8 mouse cellular contexts compared by ENCODE assay signal in the genomic region with DNA sequence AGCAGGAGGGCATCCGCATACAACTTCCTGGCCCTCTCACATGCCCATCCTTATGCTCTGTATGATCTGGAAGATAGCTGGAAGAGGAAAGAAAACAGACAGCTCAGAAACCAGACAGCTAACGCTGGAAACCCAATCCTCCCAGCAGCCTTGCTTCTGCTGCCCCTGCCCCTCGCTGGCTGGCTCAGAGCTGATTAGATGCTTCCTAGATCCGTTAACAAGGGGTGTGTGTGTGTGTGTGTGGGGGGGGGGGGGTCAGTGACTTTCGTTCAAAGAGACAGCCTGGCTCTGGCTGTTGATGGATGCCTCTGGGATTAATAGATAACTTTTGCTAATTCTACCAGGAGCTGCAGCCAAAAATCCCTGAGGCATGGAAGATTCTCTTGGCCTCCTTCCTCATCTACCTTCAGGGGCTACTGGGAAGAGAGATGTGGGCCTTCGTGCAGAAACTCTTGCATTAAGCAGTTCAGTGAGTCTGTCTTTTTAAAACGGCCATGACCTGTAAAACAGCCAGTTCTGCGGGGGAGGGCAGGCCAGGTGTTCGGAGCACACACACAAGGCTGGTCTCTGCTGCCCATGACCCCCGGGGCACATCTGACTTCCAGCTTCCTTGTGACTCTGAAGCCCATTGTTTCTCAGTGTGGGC. TPM values are rescaled to one million over a fixed set of nuclear protein-coding genes. Genes with fewer than 3 reads are reported as not detected.
A peak's percentile ranks its signal among the peaks of the same experiment; 100 is the strongest.
DNase-seq lines count a peak whose midpoint lies in the region; ATAC-seq and TF ChIP-seq lines count a peak whose summit lies in the region.

No protein-coding gene starts in this region.

- H3K9ac ChIP-seq in lung, postnatal 0 days (replicated peaks; ENCODE audit: low read depth): no peak overlapping the region
- peak overlapping the region; percentile 31; the same call in 1 of the 2 replicates for H3K9ac ChIP-seq in forebrain, embryonic 11.5 days (ENCODE audit: low read length)
- H3K9ac ChIP-seq in midbrain, embryonic 15.5 days: no peak overlapping the region

- no peaks in the 10 kb centered on the region for H3K27me3 ChIP-seq in lung, postnatal 0 days (replicated peaks; ENCODE audit: insufficient read depth, low read length)
- H3K27me3 ChIP-seq in forebrain, embryonic 11.5 days (ENCODE audit: control insufficient read depth, insufficient read depth, low read length): no peaks in the 10 kb centered on the region
- H3K27me3 ChIP-seq in midbrain, embryonic 15.5 days (replicated peaks): no peaks in the 10 kb centered on the region

- no peak overlapping the region for H3K4me3 ChIP-seq in lung, postnatal 0 days (ENCODE audit: low read depth, low read length)
- no peak overlapping the region for H3K4me3 ChIP-seq in forebrain, embryonic 11.5 days (ENCODE audit: low read depth, low read length)
- peak overlapping the region; percentile 13 for H3K4me3 ChIP-seq in midbrain, embryonic 15.5 days

- peak; percentile 10; the same call in 1 of the 2 replicates for ATAC-seq in lung, postnatal 0 days
- peak; percentile 36; the same call in 1 of the 2 replicates for ATAC-seq in forebrain, embryonic 11.5 days (replicated peaks; ENCODE audit: low FRiP score)
- ATAC-seq in midbrain, embryonic 15.5 days (replicated peaks): peak; percentile 49

- 28% methylated on average over 10 of the region's 10 CpGs for WGBS in lung, postnatal 0 days
- WGBS in forebrain, embryonic 11.5 days: 21% methylated on average over 10 of the region's 10 CpGs
- WGBS in midbrain, embryonic 15.5 days: 21% methylated on average over 10 of the region's 10 CpGs

- TF ChIP-seq CTCF in lung, postnatal 0 days (IDR thresholded peaks at IDR 0.05): no peak

- DNase-seq in lung, postnatal 0 days (ENCODE audit: low spot score): no peak
- no peak for DNase-seq in lung, postnatal 36 days
- no peak for DNase-seq in forebrain, embryonic 11.5 days (ENCODE audit: low spot score)
- DNase-seq in kidney, postnatal 14 days: peak; percentile 79
- DNase-seq in adrenal gland, adult 18-20 months (ENCODE audit: low spot score in 2 of 2): no peak
- no peak for DNase-seq in left cerebral cortex, adult 8-10 months (ENCODE audit: low spot score in 2 of 2)
- no peak for DNase-seq in lung, adult 18-20 months

- no peak overlapping the region for H3K27ac ChIP-seq in lung, postnatal 0 days (ENCODE audit: low read length)
- H3K27ac ChIP-seq in forebrain, embryonic 11.5 days (ENCODE audit: low read depth, low read length): peak overlapping the region; percentile 2; the same call in 1 of the 2 replicates
- H3K27ac ChIP-seq in midbrain, embryonic 15.5 days: peak overlapping the region; percentile 71

- H3K9me3 ChIP-seq in lung, postnatal 0 days (ENCODE audit: low read length): no peaks in the 10 kb centered on the region
- no peaks in the 10 kb centered on the region for H3K9me3 ChIP-seq in forebrain, embryonic 11.5 days (ENCODE audit: control insufficient read depth, low read length)
- no peaks in the 10 kb centered on the region for H3K9me3 ChIP-seq in midbrain, embryonic 15.5 days

- H3K36me3 ChIP-seq in lung, postnatal 0 days (ENCODE audit: insufficient read depth, low read length): no peaks in the 10 kb centered on the region
- no peaks in the 10 kb centered on the region for H3K36me3 ChIP-seq in forebrain, embryonic 11.5 days (ENCODE audit: control insufficient read depth, insufficient read depth, low read length)
- no peaks in the 10 kb centered on the region for H3K36me3 ChIP-seq in midbrain, embryonic 15.5 days (replicated peaks)

- no peaks in the 10 kb centered on the region for H3K4me1 ChIP-seq in lung, postnatal 0 days (ENCODE audit: insufficient read depth, low read depth, low read length)
- H3K4me1 ChIP-seq in forebrain, embryonic 11.5 days (replicated peaks; ENCODE audit: control insufficient read depth, insufficient read depth, low read length): peaks cover 3% of the 10 kb centered on the region; the same call in 1 of the 2 replicates
- H3K4me1 ChIP-seq in midbrain, embryonic 15.5 days: peaks cover 21% of the 10 kb centered on the region

- H3K4me2 ChIP-seq in lung, postnatal 0 days (replicated peaks; ENCODE audit: low read depth, low read length): peak overlapping the region; percentile 34
- H3K4me2 ChIP-seq in forebrain, embryonic 11.5 days (ENCODE audit: low read depth, low read length, severe bottlenecking): peak overlapping the region; percentile 46
- H3K4me2 ChIP-seq in midbrain, embryonic 15.5 days: peak overlapping the region; percentile 46

- no peak for TF ChIP-seq EP300 in lung, postnatal 0 days (IDR thresholded peaks at IDR 0.05)

RNA-seq across cellular contexts. Expression of gene Serp2, which starts 23.4 kb away (rescaled TPM):
- 4.1 and 5.1 TPM in 2 replicates for polyA plus RNA-seq in lung, postnatal 0 days (2015; fragmentation: Nextera tagmentation; extraction: Ambion mirVana)
- polyA plus RNA-seq in forebrain, embryonic 11.5 days (2014; fragmentation: Nextera tagmentation; extraction: Ambion mirVana): 29.3 and 33.3 TPM in 2 replicates
- 186 and 187 TPM in 2 replicates for polyA plus RNA-seq in midbrain, embryonic 15.5 days (2015; fragmentation: Nextera tagmentation; extraction: Ambion mirVana)
- total RNA-seq in adrenal gland, adult 18-20 months (2021): 1 to 10 TPM; 4.8 to 5.0 TPM
- 100 to 1,000 TPM; 143 to 176 (median 163) TPM for total RNA-seq in left cerebral cortex, adult 8-10 months (2022)
